Mouse (Mus musculus): Measurements from ENCODE around the gene Ubtd1.

- no peak for TF ChIP-seq EP300 (optimal IDR thresholded peaks at IDR 0.05)
- TF ChIP-seq CTCF (IDR thresholded peaks at IDR 0.05; ENCODE audit: low read depth): no peak
Measured at GRCm38 (mm10) chr19:42016251-42016650, 34.7 kb downstream of the Ubtd1 start.
